Mouse (Mus musculus) c-Kit-positive CD71-positive TER-119-positive erythroid progenitor cells, embryonic 14.5 days (primary cell): ENCODE data around the gene Cox7a1.
"Not testable (repeated sequence)": the region's sequence is repeated elsewhere in the genome, so short reads cannot be mapped to it uniquely, and the experiment has no call there.

Source experiments
- DNase-seq: peaks from one replicate; pipeline ENCODE4 v3.0.0-alpha.2; 2013; ENCODE audit warnings: low spot score

Gene Cox7a1

GRCm38 (mm10) chr7:30183879-30184289 lies at the start of gene Cox7a1:
Gene Cox7a1, plus strand, starts transcription at chr7:30184144.
- peak; percentile 91 for DNase-seq

- no peak for DNase-seq
These were observed 47.1 kb upstream of the Cox7a1 start for GRCm38 (mm10) chr7:30136826-30137225.

- DNase-seq, result no peak
These were observed 40.8 kb upstream of the Cox7a1 start for GRCm38 (mm10) chr7:30143170-30143554.

- no peak for DNase-seq
These were observed 40.3 kb upstream of the Cox7a1 start for GRCm38 (mm10) chr7:30143555-30144209.

- no peak for DNase-seq
These were observed 36.9 kb upstream of the Cox7a1 start for GRCm38 (mm10) chr7:30147011-30147410.

GRCm38 (mm10) chr7:30154040-30154439 lies 29.9 kb upstream of the Cox7a1 start:
- no peak for DNase-seq

- DNase-seq, result no peak
These were observed 28.4 kb upstream of the Cox7a1 start for GRCm38 (mm10) chr7:30155507-30155906.

- DNase-seq, result no peak
These were observed 20.8 kb upstream of the Cox7a1 start for GRCm38 (mm10) chr7:30163113-30163512.

- no peak for DNase-seq
These were observed 19.2 kb upstream of the Cox7a1 start for GRCm38 (mm10) chr7:30164745-30165144.

GRCm38 (mm10) chr7:30168914-30169582 lies 14.9 kb upstream of the Cox7a1 start:
- DNase-seq, result peak; percentile 53

- peak; percentile 90 for DNase-seq
These were observed 14.2 kb upstream of the Cox7a1 start, which contains the start of gene Zfp146 for GRCm38 (mm10) chr7:30169583-30170282. Gene Zfp146, minus strand, starts transcription at chr7:30169750.

- DNase-seq, result peak; percentile 17
These were observed 13.5 kb upstream of the Cox7a1 start for GRCm38 (mm10) chr7:30170283-30170951.

GRCm38 (mm10) chr7:30176474-30176873 lies 7.5 kb upstream of the Cox7a1 start:
- no peak for DNase-seq

GRCm38 (mm10) chr7:30178256-30178655 lies 5.7 kb upstream of the Cox7a1 start:
- no peak for DNase-seq

GRCm38 (mm10) chr7:30181308-30181707 lies 2.6 kb upstream of the Cox7a1 start:
- DNase-seq, result peak; percentile 75

- DNase-seq, result not testable (repeated sequence)
These were observed 2.0 kb upstream of the Cox7a1 start for GRCm38 (mm10) chr7:30181929-30182328.

- not testable (repeated sequence) for DNase-seq
These were observed 755 bp upstream of the Cox7a1 start for GRCm38 (mm10) chr7:30183189-30183588.

GRCm38 (mm10) chr7:30184641-30185348 lies 851 bp downstream of the Cox7a1 start:
- DNase-seq, result no peak

GRCm38 (mm10) chr7:30188344-30189115 lies 4.6 kb downstream of the Cox7a1 start:
- DNase-seq, result no peak

- no peak for DNase-seq
These were observed 5.2 kb downstream of the Cox7a1 start for GRCm38 (mm10) chr7:30189116-30189491.

- DNase-seq, result no peak
These were observed 8.1 kb downstream of the Cox7a1 start for GRCm38 (mm10) chr7:30192088-30192487.
